Mouse (Mus musculus) spleen, adult 2 months (tissue): ENCODE data around the gene Fam173a.

Experiments
- CTCF ChIP-seq: fragments of 200-500 bp; IDR thresholded peaks from 2 replicates; pipeline ENCODE4 v1.5.1; 2011; ENCODE audit warnings: mild to moderate bottlenecking, inconsistent platforms; ENCODE audit not compliant: insufficient read depth, insufficient read length, insufficient replicate concordance; ENCODE audit errors: extremely low read depth
- POLR2A ChIP-seq: fragments of 200-500 bp; IDR thresholded peaks from 2 replicates; pipeline ENCODE4 v1.6.1; 2011; ENCODE audit warnings: low read depth, low read length, inconsistent platforms

- TF ChIP-seq POLR2A, result no peak
- TF ChIP-seq CTCF, result no peak
Observed at GRCm38 (mm10) chr17:25792615-25793014, at the start of gene Fam173a.
